Mouse (Mus musculus) embryo, embryonic 10.5 days (tissue): ENCODE data around the gene Gm3269.
"Not testable (repeated sequence)": the region's sequence is repeated elsewhere in the genome, so short reads cannot be mapped to it uniquely, and the experiment has no call there.

Experiments used
- DNase-seq: peaks from one replicate; pipeline ENCODE4 v3.0.0-alpha.2; 2015; ENCODE audit warnings: low spot score

Gene Gm3269

DNA sequence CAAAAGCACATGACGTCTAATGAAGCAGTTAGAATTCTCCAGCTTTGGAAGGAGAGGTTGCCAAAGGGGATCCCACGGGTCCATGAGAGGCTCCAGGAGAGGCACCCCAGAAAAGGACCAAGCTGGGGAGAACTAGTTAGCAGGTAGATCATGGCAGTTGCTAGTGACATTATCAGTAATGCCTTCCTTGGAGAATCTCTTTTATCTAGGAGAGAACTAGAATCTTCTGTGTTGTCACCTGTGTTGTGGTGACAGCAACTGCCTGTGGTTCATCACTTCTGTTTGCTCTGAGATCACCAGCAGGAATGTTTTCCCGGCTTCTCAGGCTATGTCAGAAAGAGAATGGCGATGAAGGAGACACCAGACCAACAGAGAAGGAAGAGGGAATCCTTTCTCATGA is at the start of gene Gm3269:
Gene Gm3269 (plus strand): TSS at position 301 of the 400 bp plus-strand sequence.
- not testable (repeated sequence) for DNase-seq

DNA sequence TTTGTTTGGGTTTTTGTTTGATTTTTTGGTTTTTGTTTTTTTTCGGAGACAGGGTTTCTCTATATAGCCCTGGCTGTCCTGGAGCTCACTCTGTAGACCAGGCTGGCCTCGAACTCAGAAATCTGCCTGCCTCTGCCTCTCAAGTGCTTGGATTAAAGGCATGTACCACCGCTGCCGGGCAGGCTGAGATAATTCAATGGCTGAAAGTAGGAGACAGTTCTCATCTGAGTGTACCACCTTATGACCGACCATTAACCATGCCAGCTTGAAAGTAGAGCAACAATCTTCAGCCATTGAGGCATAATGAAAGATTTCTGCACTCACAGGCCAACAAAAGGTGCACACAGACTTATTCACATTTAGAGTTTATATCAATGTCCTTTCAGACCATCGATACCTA is 31.5 kb upstream of the Gm3269 start:
- not testable (repeated sequence) for DNase-seq

DNA sequence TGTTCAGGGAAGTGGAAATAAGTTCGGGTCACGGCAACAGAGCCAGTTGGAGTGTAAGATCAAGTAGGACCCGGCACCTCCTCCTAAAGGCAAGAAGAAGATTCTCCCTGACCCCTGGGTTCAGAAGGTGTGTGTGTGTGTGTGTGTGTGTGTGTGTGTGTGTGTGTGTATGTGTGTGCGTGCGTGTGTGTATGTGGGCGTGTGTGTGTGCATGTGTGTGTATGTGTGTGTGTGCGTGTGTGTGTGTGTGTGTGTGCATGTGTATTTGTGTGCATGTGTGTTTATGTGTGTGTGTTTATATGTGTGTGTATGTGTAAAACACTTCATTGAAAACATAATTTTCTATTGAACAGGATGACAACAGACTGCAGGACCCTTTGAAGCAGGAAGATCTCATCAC is 16.0 kb upstream of the Gm3269 start:
- DNase-seq: not testable (repeated sequence)

DNA sequence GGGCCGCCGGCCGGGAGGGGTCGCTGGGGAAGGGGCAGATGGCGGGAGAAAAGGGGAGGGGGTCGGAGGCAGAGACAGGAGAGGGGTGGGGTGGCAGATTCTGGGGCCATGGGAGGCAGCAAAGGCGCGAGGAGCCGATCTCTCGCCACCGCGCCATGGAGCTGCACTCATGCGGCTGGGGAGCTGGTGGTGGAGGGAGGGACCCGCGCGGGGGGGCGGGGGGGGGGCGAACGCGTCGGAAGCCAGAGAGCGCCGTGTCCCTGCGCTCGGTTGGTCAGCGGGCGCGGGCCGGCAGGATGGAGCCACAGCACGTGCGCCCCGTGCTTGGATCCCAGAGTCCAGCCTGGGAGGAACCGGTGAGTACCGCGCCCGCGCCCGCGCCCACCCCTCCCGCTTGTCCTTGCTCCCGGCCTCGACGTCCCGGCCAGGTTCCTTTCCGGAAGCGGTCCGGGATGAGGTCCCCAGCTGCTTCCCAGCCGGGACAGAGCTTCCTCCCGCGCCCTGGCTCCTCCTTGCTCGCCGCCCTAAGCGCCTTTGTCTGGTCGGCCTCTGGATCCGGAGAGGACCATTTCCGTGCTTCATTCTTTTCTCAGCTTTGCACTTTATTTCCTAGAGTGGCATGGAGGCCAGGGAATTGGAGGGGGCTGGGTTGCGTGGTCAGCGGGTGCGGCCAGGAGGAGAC is 17.5 kb downstream of the Gm3269 start, which contains the start of gene Gm3264:
Gene Gm3264 (plus strand): TSS at position 278 of the 682 bp plus-strand sequence.
- DNase-seq: not testable (repeated sequence)

DNA sequence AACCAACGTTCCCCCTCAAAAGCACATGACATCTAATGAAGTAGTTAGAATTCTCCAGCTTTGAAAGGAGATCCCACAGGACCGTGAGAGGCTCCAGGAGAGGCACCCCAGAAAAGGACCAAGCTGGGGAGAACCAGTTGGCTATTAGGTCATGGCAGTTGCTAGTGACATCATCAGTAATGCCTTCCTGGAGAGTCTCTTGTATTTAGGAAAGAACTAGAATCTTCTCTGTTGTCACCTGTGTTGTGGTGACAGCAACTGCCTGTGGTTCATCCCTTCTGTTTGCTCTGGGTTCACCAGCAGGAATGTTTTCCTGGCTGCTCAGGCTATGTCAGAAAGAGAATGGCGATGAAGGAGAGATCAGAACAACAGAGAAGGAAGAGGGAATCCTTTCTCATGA is 54.2 kb downstream of the Gm3269 start, which contains the start of gene Gm3278:
Gene Gm3278 (plus strand): TSS at position 301 of the 400 bp plus-strand sequence.
- not testable (repeated sequence) for DNase-seq
